Mouse (Mus musculus) E14TG2a.4 (cell line): ENCODE measurements around the gene Slc6a6.

Source experiments
- H3K27me3 ChIP-seq: 2 replicates; pipeline ENCODE4 v1.6.1; 2014; ENCODE audit warnings: low read length, control low read depth; ENCODE audit not compliant: insufficient read depth
- H3K36me3 ChIP-seq: 2 replicates; pipeline ENCODE4 v1.6.1; 2014; ENCODE audit warnings: low read length, control low read depth; ENCODE audit not compliant: insufficient read depth
- H3K4me1 ChIP-seq: replicated peaks from 2 replicates; pipeline ENCODE4 v1.6.1; 2014; ENCODE audit warnings: low read depth, low read length, control low read depth
- H3K4me3 ChIP-seq: replicated peaks from 2 replicates; pipeline ENCODE4 v1.5.1; 2014; ENCODE audit warnings: mild to moderate bottlenecking, low read length
- H3K9me3 ChIP-seq: 2 replicates; pipeline ENCODE4 v1.6.1; 2014; ENCODE audit warnings: low read length, control low read depth
- CTCF ChIP-seq: conservative IDR thresholded peaks from 2 replicates; pipeline ENCODE4 v1.5.1; 2014; ENCODE audit warnings: low read length
- NANOG ChIP-seq: IDR thresholded peaks from 2 replicates; pipeline ENCODE4 v1.6.1; 2014; ENCODE audit warnings: borderline replicate concordance, low read length, mixed read lengths
- POU5F1 ChIP-seq: IDR thresholded peaks from 2 replicates; pipeline ENCODE4 v1.6.1; 2014; ENCODE audit warnings: low read length, borderline replicate concordance

The Slc6a6 gene

DNA sequence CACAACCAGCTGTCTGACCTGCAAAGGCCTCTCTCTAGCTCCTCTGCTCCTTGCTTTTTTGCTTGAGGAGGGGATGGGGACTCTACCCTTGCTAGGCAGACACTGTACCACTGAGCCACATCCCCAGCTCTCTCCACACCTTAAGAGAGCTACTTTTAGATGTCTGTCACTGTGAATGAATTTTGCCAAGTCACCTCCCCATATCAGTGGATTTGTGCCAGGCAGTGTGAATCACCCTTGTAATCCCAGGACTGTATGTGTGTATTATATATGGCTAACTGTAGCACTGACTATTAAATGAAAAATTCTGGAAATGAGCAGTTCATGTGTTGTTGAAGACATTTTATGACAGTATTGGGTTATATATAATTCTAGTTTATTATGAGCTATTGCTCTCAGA, 5.4 kb downstream of the Slc6a6 start:
- Histone ChIP-seq H3K9me3 (no peaks in the 10 kb centered on the region), H3K27me3 (no peaks in the 10 kb centered on the region), H3K4me1 (peaks cover 93% of the 10 kb centered on the region), H3K36me3 (peaks cover 80% of the 10 kb centered on the region), H3K4me3 (no peak overlapping the region)
- TF ChIP-seq NANOG = no peak
- TF ChIP-seq CTCF = no peak
- no peak for TF ChIP-seq POU5F1

- no peak for TF ChIP-seq POU5F1
- TF ChIP-seq NANOG = no peak
- TF ChIP-seq CTCF = no peak
- Histone ChIP-seq H3K9me3 (no peaks in the 10 kb centered on the region), H3K4me3 (peak overlapping the region; percentile 39), H3K4me1 (peaks cover 97% of the 10 kb centered on the region), H3K27me3 (no peaks in the 10 kb centered on the region), H3K36me3 (peaks cover 90% of the 10 kb centered on the region)
Measured at GRCm38 (mm10) chr6:91690222-91690621, 6.4 kb downstream of the Slc6a6 start.

- TF ChIP-seq NANOG = no peak
- TF ChIP-seq CTCF = no peak
- Histone ChIP-seq H3K9me3 (no peaks in the 10 kb centered on the region), H3K4me3 (peak overlapping the region; percentile 39), H3K27me3 (no peaks in the 10 kb centered on the region), H3K36me3 (peaks cover 92% of the 10 kb centered on the region), H3K4me1 (peaks cover 97% of the 10 kb centered on the region)
Measured at GRCm38 (mm10) chr6:91690646-91691045, 6.8 kb downstream of the Slc6a6 start.

- Histone ChIP-seq H3K9me3 (no peaks in the 10 kb centered on the region), H3K36me3 (peaks cover 92% of the 10 kb centered on the region), H3K4me1 (peaks cover 97% of the 10 kb centered on the region), H3K4me3 (peak overlapping the region; percentile 39), H3K27me3 (no peaks in the 10 kb centered on the region)
- TF ChIP-seq POU5F1 (no peak), NANOG (no peak), CTCF (no peak)
Measured at GRCm38 (mm10) chr6:91691576-91691975, 7.7 kb downstream of the Slc6a6 start.

DNA sequence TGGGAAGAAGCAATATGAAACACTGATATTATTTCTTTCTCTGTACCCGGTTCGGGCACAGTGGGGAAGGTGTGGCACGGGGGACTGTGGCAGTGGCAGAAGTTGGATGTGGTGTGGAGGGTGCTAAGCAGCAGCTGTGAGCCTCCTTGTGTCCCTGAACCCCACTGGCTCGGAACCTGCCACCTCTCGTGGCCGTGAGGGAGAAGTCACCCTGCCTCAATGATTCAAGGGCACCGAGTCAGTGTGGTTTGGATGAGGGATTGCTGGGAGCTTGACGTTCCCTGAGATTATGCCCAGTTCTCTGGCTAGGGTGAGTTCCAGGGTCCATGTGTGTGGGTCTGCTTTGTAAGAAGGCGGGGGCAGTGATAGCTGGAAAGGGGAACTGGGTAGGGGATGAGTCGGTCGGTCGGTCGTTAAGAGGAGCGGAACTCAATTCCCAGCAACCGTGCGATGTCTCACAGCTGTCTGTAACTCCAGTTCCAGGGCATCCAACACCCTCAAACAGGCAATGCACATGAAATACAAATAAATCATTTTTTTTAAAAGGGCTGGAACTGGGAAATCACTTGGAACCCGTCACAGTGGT, 9.5 kb downstream of the Slc6a6 start:
- Histone ChIP-seq H3K4me3 (peak overlapping the region; percentile 41), H3K4me1 (peaks cover 100% of the 10 kb centered on the region), H3K27me3 (no peaks in the 10 kb centered on the region), H3K9me3 (no peaks in the 10 kb centered on the region), H3K36me3 (peaks cover 93% of the 10 kb centered on the region)
- no peak for TF ChIP-seq POU5F1
- no peak for TF ChIP-seq NANOG
- no peak for TF ChIP-seq CTCF

DNA sequence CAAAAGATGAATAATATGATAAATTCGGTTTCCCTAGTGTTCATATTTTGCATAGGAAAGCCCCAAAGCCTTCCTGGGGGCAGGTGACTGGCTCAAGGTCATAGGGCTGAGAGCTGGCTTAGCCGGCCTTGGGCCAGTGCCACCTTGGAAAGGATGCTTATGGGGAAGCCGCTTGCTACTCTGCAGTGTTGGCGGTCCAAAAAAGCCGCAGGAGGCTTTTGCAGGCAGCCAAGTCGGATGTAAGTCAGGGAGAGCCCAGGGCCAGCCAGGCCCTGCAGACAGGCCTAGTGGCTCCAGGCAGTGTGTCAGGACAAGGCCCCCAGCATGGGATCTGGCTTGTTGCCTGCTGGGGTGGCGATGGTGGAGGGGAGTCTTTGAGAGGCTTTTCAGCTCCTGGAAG, 10.8 kb downstream of the Slc6a6 start:
- Histone ChIP-seq H3K4me1 (peaks cover 99% of the 10 kb centered on the region), H3K9me3 (no peaks in the 10 kb centered on the region), H3K36me3 (peaks cover 89% of the 10 kb centered on the region), H3K4me3 (peak overlapping the region; percentile 39), H3K27me3 (no peaks in the 10 kb centered on the region)
- TF ChIP-seq NANOG (no peak), CTCF (no peak), POU5F1 (no peak)

DNA sequence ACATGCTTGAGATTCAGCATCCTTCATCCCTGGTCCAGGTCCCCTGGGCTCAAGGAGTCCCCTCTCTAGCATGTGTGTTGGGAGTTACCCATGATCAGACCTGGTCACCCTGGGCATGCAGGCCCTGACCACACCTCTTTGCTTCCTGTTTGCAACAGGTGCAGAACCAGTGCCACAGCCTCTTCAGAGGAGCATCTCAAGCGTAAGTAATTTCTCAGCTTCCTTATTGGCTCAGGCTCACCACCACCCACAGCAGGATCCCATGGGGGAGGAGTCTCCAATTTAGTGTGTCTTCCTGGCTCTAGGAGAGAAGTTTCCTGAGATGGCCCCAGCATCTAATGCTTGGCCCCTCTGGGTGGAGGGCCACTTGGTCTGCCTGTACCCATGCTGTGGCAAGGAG, 15.0 kb downstream of the Slc6a6 start:
- Histone ChIP-seq H3K36me3 (peaks cover 88% of the 10 kb centered on the region), H3K27me3 (no peaks in the 10 kb centered on the region), H3K4me3 (peak overlapping the region; percentile 71), H3K9me3 (no peaks in the 10 kb centered on the region), H3K4me1 (peaks cover 99% of the 10 kb centered on the region)
- no peak for TF ChIP-seq NANOG
- no peak for TF ChIP-seq POU5F1
- TF ChIP-seq CTCF = no peak

GRCm38 (mm10) chr6:91699482-91700200, 15.8 kb downstream of the Slc6a6 start:
- TF ChIP-seq NANOG (no peak), POU5F1 (no peak), CTCF (no peak)
- H3K9me3 ChIP-seq = no peaks in the 10 kb centered on the region
- H3K4me1 ChIP-seq = peaks cover 99% of the 10 kb centered on the region
- no peaks in the 10 kb centered on the region for H3K27me3 ChIP-seq
- peak overlapping the region; percentile 71 for H3K4me3 ChIP-seq
- peaks cover 88% of the 10 kb centered on the region for H3K36me3 ChIP-seq
